Comparison of ENCODE assay signal across 9 mouse cellular contexts in genomic region chr5:132542381-132543020, GRCm38 (mm10). TPM values are rescaled to one million over a fixed set of nuclear protein-coding genes. Genes with fewer than 3 reads are reported as not detected.
DNase-seq lines count a peak whose midpoint lies in the region; ATAC-seq lines count a peak whose summit lies in the region.
"Had no signal": no experiment of that assay in that cellular context is flagged by ENCODE, and none has a peak within 500 bp of the region (broad histone marks: within the 10 kb centered on the region; RNA-seq: fewer than 3 reads in every experiment).

No protein-coding gene starts in this region.

- H3K4me3 ChIP-seq in kidney, embryonic 14.5 days (ENCODE audit: low read length) = peak overlapping the region; percentile 85
- peak overlapping the region; percentile 78 for H3K4me3 ChIP-seq in embryonic facial prominence, embryonic 15.5 days (replicated peaks)
- H3K4me3 ChIP-seq in hindbrain, embryonic 11.5 days (ENCODE audit: low read depth, low read length) = peak overlapping the region; percentile 72
- H3K4me3 ChIP-seq in liver, embryonic 11.5 days (ENCODE audit: low read depth, low read length) = peak overlapping the region; percentile 70

- peak overlapping the region; percentile 87 for H3K9ac ChIP-seq in kidney, embryonic 14.5 days (ENCODE audit: low read depth, low read length)
- peak overlapping the region; percentile 81 for H3K9ac ChIP-seq in embryonic facial prominence, embryonic 15.5 days
- H3K9ac ChIP-seq in hindbrain, embryonic 11.5 days (ENCODE audit: low read depth, low read length) = peak overlapping the region; percentile 93
- peak overlapping the region; percentile 69 for H3K9ac ChIP-seq in liver, embryonic 11.5 days (ENCODE audit: low read depth, low read length)

- peak overlapping the region; percentile 83 for H3K4me2 ChIP-seq in kidney, embryonic 14.5 days (replicated peaks; ENCODE audit: low read depth, low read length)
- H3K4me2 ChIP-seq in embryonic facial prominence, embryonic 15.5 days (replicated peaks) = peak overlapping the region; percentile 82
- peak overlapping the region; percentile 67 for H3K4me2 ChIP-seq in hindbrain, embryonic 11.5 days (replicated peaks; ENCODE audit: low read depth, low read length)
- H3K4me2 ChIP-seq in liver, embryonic 11.5 days = peak overlapping the region; percentile 88

- DNase-seq in kidney, postnatal 36 days = no peak
- peak; percentile 44 for DNase-seq in adrenal gland, postnatal 10 days
- peak; percentile 66 for DNase-seq in hindbrain, embryonic 11.5 days (ENCODE audit: low spot score)
- DNase-seq in liver, embryonic 11.5 days (ENCODE audit: low spot score) = peak; percentile 54
- peak; percentile 13 for DNase-seq in ovary, postnatal 36 days (ENCODE audit: low spot score)

- H3K27me3 ChIP-seq in kidney, embryonic 14.5 days (ENCODE audit: control insufficient read depth, insufficient read depth, low read length) = no peaks in the 10 kb centered on the region
- no peaks in the 10 kb centered on the region for H3K27me3 ChIP-seq in embryonic facial prominence, embryonic 15.5 days
- no peaks in the 10 kb centered on the region for H3K27me3 ChIP-seq in hindbrain, embryonic 11.5 days (ENCODE audit: control insufficient read depth, insufficient read depth, low read length)
- no peaks in the 10 kb centered on the region; the same call in 1 of the 2 replicates for H3K27me3 ChIP-seq in liver, embryonic 11.5 days (replicated peaks; ENCODE audit: control insufficient read depth, insufficient read depth, low read length)

- ATAC-seq in kidney, embryonic 14.5 days (ENCODE audit: low FRiP score, low TSS enrichment) = 0 out of 2 replicates have a peak, but pooled peaks have one; percentile 2
- ATAC-seq in embryonic facial prominence, embryonic 15.5 days (ENCODE audit: insufficient number of reproducible peaks, low FRiP score, low TSS enrichment, low read depth) = peak; percentile 6; the same call in 1 of the 2 replicates
- peak; percentile 15 for ATAC-seq in hindbrain, embryonic 11.5 days (ENCODE audit: low FRiP score)
- ATAC-seq in liver, embryonic 11.5 days (replicated peaks; ENCODE audit: low FRiP score) = peak; percentile 26
- ATAC-seq in megakaryocyte-erythroid progenitor cell, adult 5-6 weeks (replicated peaks; ENCODE audit: low FRiP score, low TSS enrichment, poor library complexity, severe bottlenecking) = no peak

- H3K36me3 ChIP-seq in kidney, embryonic 14.5 days (ENCODE audit: control insufficient read depth, insufficient read depth, low read length) = no peaks in the 10 kb centered on the region
- H3K36me3 ChIP-seq in embryonic facial prominence, embryonic 15.5 days = no peaks in the 10 kb centered on the region
- H3K36me3 ChIP-seq in hindbrain, embryonic 11.5 days (ENCODE audit: control insufficient read depth, insufficient read depth, low read length) = no peaks in the 10 kb centered on the region
- no peaks in the 10 kb centered on the region for H3K36me3 ChIP-seq in liver, embryonic 11.5 days (ENCODE audit: control insufficient read depth, insufficient read depth, low read length)

- peak overlapping the region; percentile 89 for H3K27ac ChIP-seq in kidney, embryonic 14.5 days (ENCODE audit: low read depth, low read length)
- peak overlapping the region; percentile 92 for H3K27ac ChIP-seq in embryonic facial prominence, embryonic 15.5 days (replicated peaks)
- peak overlapping the region; percentile 91 for H3K27ac ChIP-seq in hindbrain, embryonic 11.5 days (ENCODE audit: low read depth, low read length)
- peak overlapping the region; percentile 75; the same call in 1 of the 2 replicates for H3K27ac ChIP-seq in liver, embryonic 11.5 days (ENCODE audit: low read depth, low read length)

- WGBS in kidney, embryonic 14.5 days = 0% methylated on average over 28 of the region's 28 CpGs
- under 1% methylated on average over 28 of the region's 28 CpGs for WGBS in embryonic facial prominence, embryonic 15.5 days
- 0% methylated on average over 28 of the region's 28 CpGs for WGBS in hindbrain, embryonic 11.5 days
- 0% methylated on average over 28 of the region's 28 CpGs for WGBS in liver, embryonic 11.5 days

- peaks cover 14% of the 10 kb centered on the region for H3K4me1 ChIP-seq in kidney, embryonic 14.5 days (ENCODE audit: control insufficient read depth, insufficient read depth, low read length)
- peaks cover 29% of the 10 kb centered on the region for H3K4me1 ChIP-seq in embryonic facial prominence, embryonic 15.5 days
- H3K4me1 ChIP-seq in hindbrain, embryonic 11.5 days (replicated peaks; ENCODE audit: control insufficient read depth, insufficient read depth, low read length) = 0 out of 2 replicates have a peak, but pooled peaks cover 2% of the 10 kb centered on the region
- peaks cover 10% of the 10 kb centered on the region; the same call in 1 of the 2 replicates for H3K4me1 ChIP-seq in liver, embryonic 11.5 days (replicated peaks; ENCODE audit: control insufficient read depth, insufficient read depth, low read length)

- H3K9me3 ChIP-seq in kidney, embryonic 14.5 days (ENCODE audit: control insufficient read depth, low read length) = no peaks in the 10 kb centered on the region
- H3K9me3 ChIP-seq in embryonic facial prominence, embryonic 15.5 days (replicated peaks) = no peaks in the 10 kb centered on the region
- H3K9me3 ChIP-seq in hindbrain, embryonic 11.5 days (ENCODE audit: control insufficient read depth, low read length) = no peaks in the 10 kb centered on the region
- no peaks in the 10 kb centered on the region for H3K9me3 ChIP-seq in liver, embryonic 11.5 days (ENCODE audit: control insufficient read depth, low read length)

RNA-seq across cellular contexts. Expression of gene Auts2, which starts 0.6 kb away (rescaled TPM):
- 29.1 and 32.6 TPM in 2 replicates for polyA plus RNA-seq in kidney, embryonic 14.5 days (2014; fragmentation: Nextera tagmentation; extraction: Ambion mirVana)
- 10 to 100 TPM; 24.7 to 47.4 TPM for total RNA-seq in adrenal gland, postnatal 10 days (2021)
- 39.7 and 45.3 TPM in 2 replicates for polyA plus RNA-seq in embryonic facial prominence, embryonic 15.5 days (2015; fragmentation: Nextera tagmentation; extraction: Ambion mirVana)
- polyA plus RNA-seq in hindbrain, embryonic 11.5 days (2014; fragmentation: Nextera tagmentation; extraction: Ambion mirVana) = 49.5 and 70.3 TPM in 2 replicates
- 10.0 and 13.8 TPM in 2 replicates for polyA plus RNA-seq in liver, embryonic 11.5 days (2014; fragmentation: Nextera tagmentation; extraction: Ambion mirVana)
- total RNA-seq in megakaryocyte-erythroid progenitor cell, adult 5-6 weeks (2014; fragmentation: Nextera tagmentation) = 0.84 and 3.3 TPM in 2 replicates
- total RNA-seq in megakaryocyte-erythroid progenitor cell, adult 5-6 weeks (2017) = 0.50 TPM in 1 of 2 replicates, not detected in the other
- total RNA-seq: MEL had no signal

Comparison
In these comparisons a context has a peak if more than half of its experiments do, and no peak if none do; other contexts are left out.
1. DNase-seq: peak in adrenal gland, postnatal 10 days (single experiment), hindbrain, embryonic 11.5 days (single experiment), liver, embryonic 11.5 days (single experiment) and ovary, postnatal 36 days (single experiment); none in kidney, postnatal 36 days (0 of 2).
2. Peak in every context shown above with its lines, with median percentiles within 50 percentile points of each other: H3K27ac ChIP-seq, H3K4me2 ChIP-seq, H3K4me3 ChIP-seq and H3K9ac ChIP-seq.